Mouse (Mus musculus): ENCODE measurements around the gene Dhrs1. TPM values are rescaled to one million over a fixed set of nuclear protein-coding genes. Genes with fewer than 3 reads are reported as not detected.
"Not testable (repeated sequence)": the region's sequence is repeated elsewhere in the genome, so short reads cannot be mapped to it uniquely, and the experiment has no call there.

The Dhrs1 gene
- polyA plus RNA-seq, 1 experiment from 2014 or later = 60.3 TPM

DNA sequence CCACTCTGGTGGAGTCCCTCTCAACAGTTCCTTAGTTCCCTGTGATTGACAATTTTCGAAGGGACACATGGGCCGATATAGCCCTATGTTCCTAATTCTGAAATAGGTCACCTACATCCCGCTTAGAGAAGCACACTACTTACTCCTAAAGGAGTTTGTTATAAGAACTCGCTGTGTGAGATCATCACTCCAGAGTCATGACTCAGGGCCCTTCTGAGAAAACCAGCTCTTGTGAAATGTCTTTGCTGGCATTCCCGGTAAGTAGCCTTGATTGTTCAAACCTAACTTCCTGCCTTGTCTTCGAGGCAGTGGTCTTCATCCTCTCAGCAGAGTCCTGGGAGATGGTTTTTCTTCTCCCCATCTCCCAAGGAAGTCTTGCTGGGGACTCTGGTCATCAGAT is 23.1 kb upstream of the Dhrs1 start:
- H3K4me2 ChIP-seq = no peak overlapping the region
- H3K4me1 ChIP-seq (ENCODE audit: control insufficient read depth, insufficient read depth, low read length) = peaks cover 4% of the 10 kb centered on the region
- no peaks in the 10 kb centered on the region for H3K36me3 ChIP-seq (ENCODE audit: control insufficient read depth, insufficient read depth, low read length)
- H3K9ac ChIP-seq (ENCODE audit: low read depth, low read length) = no peak overlapping the region
- no peaks in the 10 kb centered on the region for H3K9me3 ChIP-seq (replicated peaks; ENCODE audit: control insufficient read depth, low read length)
- H3K4me3 ChIP-seq (ENCODE audit: low read depth, low read length) = no peak overlapping the region
- 74% methylated on average over 6 of the region's 6 CpGs for WGBS (ENCODE audit: insufficient replicate concordance)
- no peak for ATAC-seq (replicated peaks; ENCODE audit: insufficient number of reproducible peaks, low FRiP score, low TSS enrichment)
- H3K27ac ChIP-seq (ENCODE audit: low read depth, low read length) = no peak overlapping the region
- H3K27me3 ChIP-seq (ENCODE audit: control insufficient read depth, insufficient read depth, low read length) = peaks cover 29% of the 10 kb centered on the region

GRCm38 (mm10) chr14:55767519-55768414 is 22.3 kb upstream of the Dhrs1 start:
- Histone ChIP-seq H3K27ac (ENCODE audit: low read depth, low read length) (no peak overlapping the region), H3K4me2 (peak overlapping the region; percentile 60), H3K9ac (ENCODE audit: low read depth, low read length) (peak overlapping the region; percentile 61; the same call in 1 of the 2 replicates), H3K27me3 (ENCODE audit: control insufficient read depth, insufficient read depth, low read length) (peaks cover 29% of the 10 kb centered on the region), H3K36me3 (ENCODE audit: control insufficient read depth, insufficient read depth, low read length) (no peaks in the 10 kb centered on the region), H3K9me3 (replicated peaks; ENCODE audit: control insufficient read depth, low read length) (no peaks in the 10 kb centered on the region), H3K4me1 (ENCODE audit: control insufficient read depth, insufficient read depth, low read length) (peaks cover 11% of the 10 kb centered on the region), H3K4me3 (ENCODE audit: low read depth, low read length) (peak overlapping the region; percentile 27)
- 11% methylated on average over 52 of the region's 52 CpGs for WGBS (ENCODE audit: insufficient replicate concordance)
- peak; percentile 36; the same call in 1 of the 2 replicates for ATAC-seq (replicated peaks; ENCODE audit: insufficient number of reproducible peaks, low FRiP score, low TSS enrichment)

GRCm38 (mm10) chr14:55765696-55766095 is 20.2 kb upstream of the Dhrs1 start, which contains the start of gene Ltb4r1:
Gene Ltb4r1, plus strand, starts transcription at chr14:55765962.
- 72% methylated on average over 4 of the region's 4 CpGs for WGBS (ENCODE audit: insufficient replicate concordance)
- Histone ChIP-seq H3K36me3 (ENCODE audit: control insufficient read depth, insufficient read depth, low read length) (no peaks in the 10 kb centered on the region), H3K9me3 (replicated peaks; ENCODE audit: control insufficient read depth, low read length) (no peaks in the 10 kb centered on the region), H3K4me1 (ENCODE audit: control insufficient read depth, insufficient read depth, low read length) (peaks cover 11% of the 10 kb centered on the region), H3K27me3 (ENCODE audit: control insufficient read depth, insufficient read depth, low read length) (peaks cover 38% of the 10 kb centered on the region), H3K27ac (ENCODE audit: low read depth, low read length) (no peak within 1 kb of the TSS), H3K4me2 (no peak within 1 kb of the TSS), H3K4me3 (ENCODE audit: low read depth, low read length) (no peak within 1 kb of the TSS), H3K9ac (ENCODE audit: low read depth, low read length) (no peak within 1 kb of the TSS)
- ATAC-seq (replicated peaks; ENCODE audit: insufficient number of reproducible peaks, low FRiP score, low TSS enrichment) = no peak

DNA sequence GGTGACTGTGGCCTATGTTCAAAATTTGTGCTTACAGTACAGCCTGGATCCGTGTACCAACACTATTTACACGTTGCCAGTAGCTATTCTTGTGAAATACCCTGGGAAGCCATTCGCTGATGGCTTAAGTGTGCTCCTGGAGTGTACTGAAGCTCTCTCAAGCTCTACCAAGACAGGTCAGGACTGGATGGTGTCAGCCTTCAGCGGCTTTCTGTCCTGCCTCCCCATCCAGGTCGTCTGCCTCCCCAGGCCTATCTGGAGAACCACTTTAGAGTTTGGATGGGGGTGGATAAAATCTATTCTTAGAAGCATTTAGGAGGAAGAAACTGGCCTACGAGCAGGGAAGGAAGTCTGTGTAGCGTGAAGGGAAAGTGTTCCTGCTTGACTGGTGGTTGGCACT is 17.7 kb upstream of the Dhrs1 start:
- H3K27ac ChIP-seq (ENCODE audit: low read depth, low read length) = 0 out of 2 replicates have a peak overlapping the region, but pooled peaks have one; percentile 50
- WGBS (ENCODE audit: insufficient replicate concordance) = 27% methylated on average over 7 of the region's 7 CpGs
- no peak for ATAC-seq (replicated peaks; ENCODE audit: insufficient number of reproducible peaks, low FRiP score, low TSS enrichment)

GRCm38 (mm10) chr14:55762001-55762821 is 16.7 kb upstream of the Dhrs1 start:
- H3K36me3 ChIP-seq (ENCODE audit: control insufficient read depth, insufficient read depth, low read length) = no peaks in the 10 kb centered on the region
- no peaks in the 10 kb centered on the region for H3K9me3 ChIP-seq (replicated peaks; ENCODE audit: control insufficient read depth, low read length)
- H3K4me2 ChIP-seq = peak overlapping the region; percentile 97
- WGBS (ENCODE audit: insufficient replicate concordance) = under 1% methylated on average over 76 of the region's 77 CpGs
- peaks cover 17% of the 10 kb centered on the region for H3K4me1 ChIP-seq (ENCODE audit: control insufficient read depth, insufficient read depth, low read length)
- peak; percentile 55 for ATAC-seq (replicated peaks; ENCODE audit: insufficient number of reproducible peaks, low FRiP score, low TSS enrichment)
- H3K27ac ChIP-seq (ENCODE audit: low read depth, low read length) = no peak overlapping the region
- H3K27me3 ChIP-seq (ENCODE audit: control insufficient read depth, insufficient read depth, low read length) = peaks cover 24% of the 10 kb centered on the region
- peak overlapping the region; percentile 50 for H3K4me3 ChIP-seq (ENCODE audit: low read depth, low read length)
- peak overlapping the region; percentile 74 for H3K9ac ChIP-seq (ENCODE audit: low read depth, low read length)

More for the DNA sequence above, 17.7 kb upstream of the Dhrs1 start:
- H3K27me3 ChIP-seq (ENCODE audit: control insufficient read depth, insufficient read depth, low read length) = peaks cover 26% of the 10 kb centered on the region
- no peak overlapping the region for H3K4me3 ChIP-seq (ENCODE audit: low read depth, low read length)
- H3K4me1 ChIP-seq (ENCODE audit: control insufficient read depth, insufficient read depth, low read length) = peaks cover 14% of the 10 kb centered on the region
- no peaks in the 10 kb centered on the region for H3K36me3 ChIP-seq (ENCODE audit: control insufficient read depth, insufficient read depth, low read length)
- peak overlapping the region; percentile 97 for H3K4me2 ChIP-seq
- no peaks in the 10 kb centered on the region for H3K9me3 ChIP-seq (replicated peaks; ENCODE audit: control insufficient read depth, low read length)
- no peak overlapping the region for H3K9ac ChIP-seq (ENCODE audit: low read depth, low read length)

- peak within 1 kb of the TSS; percentile 50 for H3K4me3 ChIP-seq (ENCODE audit: low read depth, low read length)
- no peak within 1 kb of the TSS for H3K27ac ChIP-seq (ENCODE audit: low read depth, low read length)
- no peaks in the 10 kb centered on the region for H3K36me3 ChIP-seq (ENCODE audit: control insufficient read depth, insufficient read depth, low read length)
- WGBS (ENCODE audit: insufficient replicate concordance) = 64% methylated on average over 6 of the region's 6 CpGs
- peak within 1 kb of the TSS; percentile 97 for H3K4me2 ChIP-seq
- H3K27me3 ChIP-seq (ENCODE audit: control insufficient read depth, insufficient read depth, low read length) = peaks cover 20% of the 10 kb centered on the region
- H3K4me1 ChIP-seq (ENCODE audit: control insufficient read depth, insufficient read depth, low read length) = peaks cover 17% of the 10 kb centered on the region
- ATAC-seq (replicated peaks; ENCODE audit: insufficient number of reproducible peaks, low FRiP score, low TSS enrichment) = no peak
- no peaks in the 10 kb centered on the region for H3K9me3 ChIP-seq (replicated peaks; ENCODE audit: control insufficient read depth, low read length)
- H3K9ac ChIP-seq (ENCODE audit: low read depth, low read length) = peak within 1 kb of the TSS; percentile 74
These were observed 15.7 kb upstream of the Dhrs1 start, which contains the start of gene Ltb4r2 for GRCm38 (mm10) chr14:55761163-55761562. Gene Ltb4r2, plus strand, starts transcription at chr14:55761428.

- Histone ChIP-seq H3K27me3 (ENCODE audit: control insufficient read depth, insufficient read depth, low read length) (peaks cover 19% of the 10 kb centered on the region), H3K4me2 (peak overlapping the region; percentile 56), H3K4me1 (ENCODE audit: control insufficient read depth, insufficient read depth, low read length) (peaks cover 17% of the 10 kb centered on the region)
- not testable (repeated sequence) for H3K9me3 ChIP-seq (replicated peaks; ENCODE audit: control insufficient read depth, low read length); ATAC-seq (replicated peaks; ENCODE audit: insufficient number of reproducible peaks, low FRiP score, low TSS enrichment); H3K9ac ChIP-seq (ENCODE audit: low read depth, low read length); H3K27ac ChIP-seq (ENCODE audit: low read depth, low read length); H3K4me3 ChIP-seq (ENCODE audit: low read depth, low read length); H3K36me3 ChIP-seq (ENCODE audit: control insufficient read depth, insufficient read depth, low read length)
- WGBS (ENCODE audit: insufficient replicate concordance) = 0% methylated on average over 6 of the region's 6 CpGs
These were observed 14.7 kb upstream of the Dhrs1 start for GRCm38 (mm10) chr14:55760156-55760555.

GRCm38 (mm10) chr14:55758363-55758784 is 12.9 kb upstream of the Dhrs1 start, which contains the start of gene Cideb:
Gene Cideb, minus strand, starts transcription at chr14:55758458.
- WGBS (ENCODE audit: insufficient replicate concordance) = 13% methylated on average over 8 of the region's 8 CpGs
- peaks cover 16% of the 10 kb centered on the region for H3K36me3 ChIP-seq (ENCODE audit: control insufficient read depth, insufficient read depth, low read length)
- no peak for ATAC-seq (replicated peaks; ENCODE audit: insufficient number of reproducible peaks, low FRiP score, low TSS enrichment)
- peaks cover 13% of the 10 kb centered on the region for H3K27me3 ChIP-seq (ENCODE audit: control insufficient read depth, insufficient read depth, low read length)
- no peak within 1 kb of the TSS for H3K4me3 ChIP-seq (ENCODE audit: low read depth, low read length)
- H3K4me1 ChIP-seq (ENCODE audit: control insufficient read depth, insufficient read depth, low read length) = peaks cover 12% of the 10 kb centered on the region
- 0 out of 2 replicates have a peak within 1 kb of the TSS, but pooled peaks have one; percentile 29 for H3K27ac ChIP-seq (ENCODE audit: low read depth, low read length)
- H3K9ac ChIP-seq (ENCODE audit: low read depth, low read length) = no peak within 1 kb of the TSS
- H3K4me2 ChIP-seq = peak within 1 kb of the TSS; percentile 48
- no peaks in the 10 kb centered on the region for H3K9me3 ChIP-seq (replicated peaks; ENCODE audit: control insufficient read depth, low read length)

Measured in heart, embryonic 11.5 days (tissue).